Mouse (Mus musculus): ENCODE data around the gene Fgd5. TPM values are rescaled to one million over a fixed set of nuclear protein-coding genes. Genes with fewer than 3 reads are reported as not detected.
A peak's percentile ranks its signal among the peaks of the same experiment; 100 is the strongest.
"Not testable (repeated sequence)": the region's sequence is repeated elsewhere in the genome, so short reads cannot be mapped to it uniquely, and the experiment has no call there.

Gene Fgd5
- 10.0 and 11.2 TPM in 2 replicates for polyA plus RNA-seq (2015; fragmentation: Nextera tagmentation; extraction: Ambion mirVana)

- Histone ChIP-seq H3K27me3 (ENCODE audit: control insufficient read depth, insufficient read depth, low read depth, low read length) (no peaks in the 10 kb centered on the region), H3K4me1 (ENCODE audit: control insufficient read depth, insufficient read depth, low read length) (peaks cover 6% of the 10 kb centered on the region; the same call in 1 of the 2 replicates), H3K27ac (ENCODE audit: low read length) (no peak within 1 kb of the TSS), H3K4me3 (ENCODE audit: low read depth, low read length) (peak within 1 kb of the TSS; percentile 61), H3K9me3 (replicated peaks; ENCODE audit: control insufficient read depth, low read length, poor library complexity, severe bottlenecking) (no peaks in the 10 kb centered on the region), H3K36me3 (ENCODE audit: control insufficient read depth, insufficient read depth, low read length) (no peaks in the 10 kb centered on the region), H3K9ac (ENCODE audit: low read depth, low read length) (peak within 1 kb of the TSS; percentile 79), H3K4me2 (ENCODE audit: low read length) (peak within 1 kb of the TSS; percentile 89)
- peak; percentile 78 for ATAC-seq
- 1% methylated on average over 47 of the region's 62 CpGs for WGBS
These were observed at the start of gene Fgd5 for GRCm38 (mm10) chr6:91978371-91979300. Gene Fgd5, plus strand, starts transcription at chr6:91978878.

- Histone ChIP-seq H3K4me3 (ENCODE audit: low read depth, low read length) (no peak overlapping the region), H3K4me1 (ENCODE audit: control insufficient read depth, insufficient read depth, low read length) (no peaks in the 10 kb centered on the region), H3K27me3 (ENCODE audit: control insufficient read depth, insufficient read depth, low read depth, low read length) (no peaks in the 10 kb centered on the region), H3K9ac (ENCODE audit: low read depth, low read length) (no peak overlapping the region), H3K36me3 (ENCODE audit: control insufficient read depth, insufficient read depth, low read length) (no peaks in the 10 kb centered on the region), H3K9me3 (replicated peaks; ENCODE audit: control insufficient read depth, low read length, poor library complexity, severe bottlenecking) (no peaks in the 10 kb centered on the region), H3K4me2 (ENCODE audit: low read length) (no peak overlapping the region), H3K27ac (ENCODE audit: low read length) (no peak overlapping the region)
- 77% methylated on average over 5 of the region's 5 CpGs for WGBS
- ATAC-seq: no peak
These were observed 47.4 kb upstream of the Fgd5 start for GRCm38 (mm10) chr6:91931231-91931630.

DNA sequence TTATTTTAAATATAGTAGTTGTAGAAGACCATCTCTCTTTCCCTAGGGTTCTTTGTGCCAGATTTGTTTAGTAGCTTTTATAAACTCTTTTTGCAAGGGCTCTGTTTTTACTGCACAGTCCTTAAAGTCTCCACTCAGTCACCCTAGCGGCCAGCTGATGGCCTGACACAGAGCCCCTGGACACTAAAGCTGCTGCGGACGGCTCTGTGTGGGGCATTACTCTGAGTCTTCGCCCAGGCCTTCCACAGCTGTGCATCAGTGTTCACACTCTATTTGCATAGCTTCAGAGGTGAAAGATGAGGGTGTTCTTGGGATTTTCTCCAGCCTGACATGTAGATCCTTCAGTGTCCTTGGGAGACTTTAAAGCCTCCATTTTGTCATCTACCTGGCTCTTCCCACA, 40.2 kb upstream of the Fgd5 start:
- H3K4me2 ChIP-seq (ENCODE audit: low read length): no peak overlapping the region
- no peaks in the 10 kb centered on the region for H3K9me3 ChIP-seq (replicated peaks; ENCODE audit: control insufficient read depth, low read length, poor library complexity, severe bottlenecking)
- H3K4me1 ChIP-seq (ENCODE audit: control insufficient read depth, insufficient read depth, low read length): no peaks in the 10 kb centered on the region
- no peak overlapping the region for H3K27ac ChIP-seq (ENCODE audit: low read length)
- no peak overlapping the region for H3K9ac ChIP-seq (ENCODE audit: low read depth, low read length)
- no peaks in the 10 kb centered on the region for H3K36me3 ChIP-seq (ENCODE audit: control insufficient read depth, insufficient read depth, low read length)
- no peaks in the 10 kb centered on the region for H3K27me3 ChIP-seq (ENCODE audit: control insufficient read depth, insufficient read depth, low read depth, low read length)
- H3K4me3 ChIP-seq (ENCODE audit: low read depth, low read length): no peak overlapping the region
- WGBS: 30% methylated on average over 4 of the region's 4 CpGs
- ATAC-seq: no peak

DNA sequence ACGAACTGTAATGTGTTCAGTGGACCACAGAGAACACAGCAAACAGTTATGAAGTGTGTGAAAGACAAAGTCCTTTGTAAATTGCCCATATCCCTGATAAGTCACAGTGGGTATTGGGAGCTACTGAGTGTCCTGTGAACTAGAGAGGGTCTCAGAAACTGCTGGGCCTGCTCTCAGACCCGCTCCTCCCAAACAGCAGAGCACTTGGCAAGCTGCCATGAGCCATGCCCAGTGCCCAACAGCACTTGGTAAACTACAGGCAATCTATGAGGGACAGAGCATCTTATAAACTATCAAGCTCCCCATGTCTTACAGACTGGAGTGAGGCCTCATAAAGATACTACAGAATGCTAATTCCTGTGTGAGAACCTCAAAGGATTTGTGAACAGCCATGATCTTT, 30.3 kb upstream of the Fgd5 start:
- Histone ChIP-seq H3K27ac (ENCODE audit: low read length) (no peak overlapping the region), H3K4me3 (ENCODE audit: low read depth, low read length) (no peak overlapping the region), H3K9me3 (replicated peaks; ENCODE audit: control insufficient read depth, low read length, poor library complexity, severe bottlenecking) (no peaks in the 10 kb centered on the region), H3K9ac (ENCODE audit: low read depth, low read length) (no peak overlapping the region), H3K4me1 (ENCODE audit: control insufficient read depth, insufficient read depth, low read length) (no peaks in the 10 kb centered on the region), H3K27me3 (ENCODE audit: control insufficient read depth, insufficient read depth, low read depth, low read length) (no peaks in the 10 kb centered on the region), H3K4me2 (ENCODE audit: low read length) (no peak overlapping the region), H3K36me3 (ENCODE audit: control insufficient read depth, insufficient read depth, low read length) (no peaks in the 10 kb centered on the region)
- ATAC-seq: no peak
- WGBS: 78% methylated on average over 2 of the region's 2 CpGs

GRCm38 (mm10) chr6:91958015-91958414, 20.7 kb upstream of the Fgd5 start:
- H3K4me2 ChIP-seq (ENCODE audit: low read length); H3K9ac ChIP-seq (ENCODE audit: low read depth, low read length); H3K27ac ChIP-seq (ENCODE audit: low read length); H3K4me3 ChIP-seq (ENCODE audit: low read depth, low read length); H3K4me1 ChIP-seq (ENCODE audit: control insufficient read depth, insufficient read depth, low read length); ATAC-seq; H3K36me3 ChIP-seq (ENCODE audit: control insufficient read depth, insufficient read depth, low read length); H3K9me3 ChIP-seq (replicated peaks; ENCODE audit: control insufficient read depth, low read length, poor library complexity, severe bottlenecking); H3K27me3 ChIP-seq (ENCODE audit: control insufficient read depth, insufficient read depth, low read depth, low read length): not testable (repeated sequence)
- WGBS: 14% methylated on average over 3 of the region's 8 CpGs

- Histone ChIP-seq H3K27ac (ENCODE audit: low read length) (no peak overlapping the region), H3K9me3 (replicated peaks; ENCODE audit: control insufficient read depth, low read length, poor library complexity, severe bottlenecking) (no peaks in the 10 kb centered on the region), H3K9ac (ENCODE audit: low read depth, low read length) (no peak overlapping the region), H3K27me3 (ENCODE audit: control insufficient read depth, insufficient read depth, low read depth, low read length) (no peaks in the 10 kb centered on the region), H3K4me2 (ENCODE audit: low read length) (no peak overlapping the region), H3K4me1 (ENCODE audit: control insufficient read depth, insufficient read depth, low read length) (no peaks in the 10 kb centered on the region), H3K4me3 (ENCODE audit: low read depth, low read length) (no peak overlapping the region), H3K36me3 (ENCODE audit: control insufficient read depth, insufficient read depth, low read length) (no peaks in the 10 kb centered on the region)
- WGBS: 67% methylated on average over 8 of the region's 8 CpGs
- no peak for ATAC-seq
These were observed 18.5 kb upstream of the Fgd5 start for GRCm38 (mm10) chr6:91960028-91960811.

DNA sequence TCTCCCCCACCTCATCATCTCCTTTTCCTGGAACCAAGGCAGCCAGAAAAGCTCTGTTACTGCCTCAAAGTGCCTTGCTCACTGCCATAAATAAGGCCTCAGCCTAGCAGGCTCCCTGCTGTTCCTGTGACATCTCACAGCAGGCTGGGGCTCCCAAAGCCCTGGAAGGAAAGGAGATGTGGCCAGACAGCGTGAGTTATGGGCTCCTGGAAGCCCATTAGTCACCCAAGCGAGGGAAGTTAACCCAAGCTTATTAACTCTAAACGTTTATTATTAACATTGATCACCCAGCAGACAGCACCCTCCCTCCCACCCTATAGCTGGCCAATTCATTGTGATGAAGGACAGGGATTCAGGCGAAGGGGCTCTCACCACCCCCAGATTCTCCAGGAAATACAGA, 15.2 kb upstream of the Fgd5 start:
- no peaks in the 10 kb centered on the region for H3K4me1 ChIP-seq (ENCODE audit: control insufficient read depth, insufficient read depth, low read length)
- H3K27me3 ChIP-seq (ENCODE audit: control insufficient read depth, insufficient read depth, low read depth, low read length): no peaks in the 10 kb centered on the region
- H3K4me3 ChIP-seq (ENCODE audit: low read depth, low read length): no peak overlapping the region
- no peak overlapping the region for H3K9ac ChIP-seq (ENCODE audit: low read depth, low read length)
- WGBS: 34% methylated on average over 4 of the region's 4 CpGs
- no peak overlapping the region for H3K4me2 ChIP-seq (ENCODE audit: low read length)
- no peaks in the 10 kb centered on the region for H3K9me3 ChIP-seq (replicated peaks; ENCODE audit: control insufficient read depth, low read length, poor library complexity, severe bottlenecking)
- H3K27ac ChIP-seq (ENCODE audit: low read length): no peak overlapping the region
- no peaks in the 10 kb centered on the region for H3K36me3 ChIP-seq (ENCODE audit: control insufficient read depth, insufficient read depth, low read length)
- ATAC-seq: no peak

GRCm38 (mm10) chr6:91965060-91965459, 13.6 kb upstream of the Fgd5 start:
- H3K27ac ChIP-seq (ENCODE audit: low read length): no peak overlapping the region
- no peaks in the 10 kb centered on the region for H3K27me3 ChIP-seq (ENCODE audit: control insufficient read depth, insufficient read depth, low read depth, low read length)
- no peak overlapping the region for H3K4me3 ChIP-seq (ENCODE audit: low read depth, low read length)
- WGBS: 94% methylated on average over 8 of the region's 8 CpGs
- no peak overlapping the region for H3K4me2 ChIP-seq (ENCODE audit: low read length)
- no peak for ATAC-seq
- H3K9ac ChIP-seq (ENCODE audit: low read depth, low read length): no peak overlapping the region
- H3K4me1 ChIP-seq (ENCODE audit: control insufficient read depth, insufficient read depth, low read length): no peaks in the 10 kb centered on the region
- no peaks in the 10 kb centered on the region for H3K36me3 ChIP-seq (ENCODE audit: control insufficient read depth, insufficient read depth, low read length)
- no peaks in the 10 kb centered on the region for H3K9me3 ChIP-seq (replicated peaks; ENCODE audit: control insufficient read depth, low read length, poor library complexity, severe bottlenecking)

DNA sequence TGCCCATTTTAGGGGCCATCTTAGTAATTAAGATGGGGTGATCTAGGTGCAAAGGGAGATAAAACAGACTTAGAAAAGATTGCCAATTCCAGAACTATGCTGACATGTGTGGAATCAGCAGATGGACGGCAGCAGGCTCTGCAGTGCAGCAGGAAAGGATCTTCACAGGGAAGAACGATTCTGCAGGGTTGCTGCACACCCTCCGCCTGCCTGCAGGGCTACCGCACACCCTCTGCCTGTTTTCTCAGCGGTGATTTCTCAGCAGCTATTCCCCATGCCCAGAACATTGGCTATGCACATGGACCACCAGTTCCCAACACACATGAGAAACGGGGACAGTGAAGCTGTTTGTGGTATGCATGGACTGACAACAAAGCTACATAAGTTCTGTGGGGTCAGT, 12.7 kb upstream of the Fgd5 start:
- Histone ChIP-seq H3K4me2 (ENCODE audit: low read length) (no peak overlapping the region), H3K27me3 (ENCODE audit: control insufficient read depth, insufficient read depth, low read depth, low read length) (no peaks in the 10 kb centered on the region), H3K9ac (ENCODE audit: low read depth, low read length) (no peak overlapping the region), H3K27ac (ENCODE audit: low read length) (no peak overlapping the region), H3K4me3 (ENCODE audit: low read depth, low read length) (no peak overlapping the region), H3K9me3 (replicated peaks; ENCODE audit: control insufficient read depth, low read length, poor library complexity, severe bottlenecking) (no peaks in the 10 kb centered on the region), H3K36me3 (ENCODE audit: control insufficient read depth, insufficient read depth, low read length) (no peaks in the 10 kb centered on the region), H3K4me1 (ENCODE audit: control insufficient read depth, insufficient read depth, low read length) (no peaks in the 10 kb centered on the region)
- 56% methylated on average over 6 of the region's 6 CpGs for WGBS
- no peak for ATAC-seq
